Mouse (Mus musculus): Measurements from ENCODE around the gene Bcl2a1c. TPM values are rescaled to one million over a fixed set of nuclear protein-coding genes. Genes with fewer than 3 reads are reported as not detected.
A peak's percentile ranks its signal among the peaks of the same experiment; 100 is the strongest.
"Not testable (repeated sequence)": the region's sequence is repeated elsewhere in the genome, so short reads cannot be mapped to it uniquely, and the experiment has no call there.

Gene Bcl2a1c
- not detected for total RNA-seq (2021)

DNA sequence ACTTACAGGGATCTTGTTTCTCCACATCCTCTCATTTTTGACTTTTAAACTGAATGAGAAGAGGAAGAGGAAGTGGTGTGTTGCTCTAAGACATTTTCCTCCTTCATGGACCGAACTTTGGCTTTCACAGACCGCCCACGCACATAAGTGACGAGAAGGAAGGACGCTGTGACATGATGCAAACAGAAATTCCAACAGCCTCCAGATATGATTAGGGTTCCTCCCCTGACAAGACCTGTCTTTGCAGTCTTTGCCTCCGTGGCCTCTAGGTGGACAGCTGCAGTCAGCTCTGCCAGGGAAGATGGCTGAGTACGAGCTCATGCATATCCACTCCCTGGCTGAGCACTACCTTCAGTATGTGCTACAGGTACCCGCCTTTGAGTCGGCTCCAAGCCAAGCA is at the start of gene Bcl2a1c:
Gene Bcl2a1c, plus strand, starts transcription at position 281 of the 400 bp plus-strand sequence.
- intact Hi-C loops (cut with DNase I); DNase-seq (ENCODE audit: low spot score in 2 of 2): not testable (repeated sequence)

DNA sequence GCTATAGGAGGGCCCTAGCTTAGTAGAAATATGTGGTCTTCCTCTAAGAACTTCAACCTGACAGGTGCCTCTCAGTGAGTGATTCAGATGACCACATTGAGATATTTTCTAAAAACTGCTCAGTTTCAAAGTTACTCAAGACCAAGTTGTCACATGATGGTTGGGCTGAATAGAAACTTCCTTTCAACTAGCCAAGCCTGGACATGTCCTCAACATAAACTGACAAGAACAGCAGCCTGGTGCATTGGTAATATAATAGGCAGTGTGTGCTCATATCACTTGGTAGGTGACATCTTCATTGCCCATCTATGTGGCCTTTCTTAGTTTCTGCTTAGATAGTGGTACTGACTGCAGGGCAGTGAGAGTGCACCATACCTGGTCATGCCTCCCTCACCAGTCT is 24.0 kb upstream of the Bcl2a1c start:
- DNase-seq (ENCODE audit: low spot score in 2 of 2); intact Hi-C loops (cut with DNase I): not testable (repeated sequence)

GRCm38 (mm10) chr9:114311752-114312151 is 18.2 kb upstream of the Bcl2a1c start:
- intact Hi-C loops (cut with DNase I): not testable (repeated sequence)

DNA sequence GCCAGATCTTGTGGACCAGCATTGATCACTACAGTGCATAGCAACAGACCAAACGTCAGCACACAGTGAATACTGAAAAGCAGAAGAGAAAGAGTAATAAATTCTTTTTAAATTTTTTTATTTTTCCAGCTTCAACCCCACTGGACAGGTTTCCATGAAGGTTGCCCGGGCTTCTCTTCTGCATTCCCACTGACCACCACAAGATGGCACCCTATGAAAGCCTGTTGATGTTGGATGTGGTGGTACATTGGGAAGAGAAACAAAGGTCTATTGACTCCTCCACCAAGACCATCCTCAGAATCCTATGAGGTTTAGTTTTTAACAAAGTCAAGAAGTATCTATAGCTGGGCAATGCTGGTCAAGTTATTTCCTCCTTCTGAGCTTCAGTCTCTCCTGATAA is 11.9 kb upstream of the Bcl2a1c start:
- intact Hi-C loops (cut with DNase I): loop anchor here (2.0 kb wide), 1 partner anchor 63 kb away; no protein-coding TSS in a partner anchor
- peak; percentile 21 to 39 for DNase-seq (ENCODE audit: low spot score in 2 of 2)

More at GRCm38 (mm10) chr9:114311752-114312151, 18.2 kb upstream of the Bcl2a1c start:
- DNase-seq (ENCODE audit: low spot score in 2 of 2): not testable (repeated sequence)

DNA sequence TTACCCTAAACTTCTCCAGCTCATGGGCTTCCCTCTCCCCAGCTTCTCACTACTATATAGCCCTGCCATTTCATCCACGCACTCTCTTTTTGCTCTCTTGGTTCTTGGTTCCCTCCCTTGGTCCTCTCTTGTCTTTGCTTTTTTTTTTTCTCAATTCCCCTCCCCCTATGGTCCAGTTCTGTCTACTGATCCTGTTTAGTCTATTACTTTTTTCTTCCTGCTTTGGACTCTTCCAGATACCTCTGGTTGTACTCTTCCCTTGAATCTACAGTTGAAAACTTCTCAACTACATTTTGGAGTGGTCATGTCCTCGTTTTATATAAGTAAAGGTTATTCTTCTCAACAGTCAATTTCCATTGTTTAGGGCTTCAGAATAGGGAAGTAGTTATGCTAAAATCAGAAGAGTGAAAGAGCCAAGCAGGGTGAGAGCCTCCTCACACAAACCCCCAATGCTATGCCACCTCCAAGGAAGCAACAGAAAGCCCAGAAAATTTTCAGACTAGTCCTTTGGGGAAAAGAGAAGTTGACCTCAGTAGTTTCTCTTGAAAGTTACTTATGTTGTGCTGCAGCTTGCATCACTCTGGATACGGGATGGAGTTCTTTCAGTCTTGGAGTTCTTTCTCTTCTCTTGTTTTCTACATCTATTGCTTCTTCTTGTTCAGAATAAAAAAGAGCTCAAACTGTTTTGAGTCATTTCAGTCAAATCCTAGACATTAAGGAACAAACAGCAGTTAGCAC is 3.8 kb upstream of the Bcl2a1c start:
- intact Hi-C loops (cut with DNase I): no loop called here

GRCm38 (mm10) chr9:114328332-114328731 is 1.6 kb upstream of the Bcl2a1c start:
- intact Hi-C loops (cut with DNase I); DNase-seq (ENCODE audit: low spot score in 2 of 2): not testable (repeated sequence)

More for the DNA sequence above, 3.8 kb upstream of the Bcl2a1c start:
- DNase-seq (ENCODE audit: low spot score in 2 of 2): no peak

DNA sequence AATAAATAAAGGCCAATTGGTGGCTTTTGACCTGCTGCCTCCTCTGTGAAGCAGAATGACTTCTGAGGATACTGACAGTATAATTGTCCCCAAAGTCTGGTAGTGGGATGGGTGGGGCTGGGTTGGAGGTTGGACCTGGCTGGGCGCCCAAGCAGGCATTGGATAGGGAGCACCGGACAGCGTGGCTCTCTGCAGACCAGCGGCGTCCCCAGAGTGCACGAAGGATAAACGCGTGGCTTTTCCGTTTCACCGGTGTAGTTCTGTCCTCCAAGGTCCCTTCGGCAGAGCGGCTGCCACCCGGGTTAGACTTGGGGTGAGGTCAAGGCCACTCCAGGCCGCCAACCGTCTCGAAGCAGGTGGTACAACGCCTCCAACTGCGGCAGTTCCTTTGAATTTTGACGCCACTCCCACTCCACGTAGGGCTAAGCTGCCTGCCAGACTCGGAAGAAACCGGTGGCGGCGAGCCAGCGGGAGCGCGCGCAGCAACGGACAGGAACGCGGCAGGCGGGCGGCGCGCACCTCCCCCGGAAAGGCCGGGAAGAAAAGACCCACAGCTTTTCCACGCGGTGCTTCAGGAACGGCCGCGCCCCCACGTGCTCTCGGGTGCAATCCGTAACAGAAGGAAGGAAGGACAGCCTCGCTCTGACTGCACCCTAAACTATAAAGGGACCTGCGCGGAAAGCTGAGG is 38.0 kb downstream of the Bcl2a1c start:
- peak; percentile 84 to 88 for DNase-seq (ENCODE audit: low spot score in 2 of 2)
- intact Hi-C loops (cut with DNase I): no loop called here

DNA sequence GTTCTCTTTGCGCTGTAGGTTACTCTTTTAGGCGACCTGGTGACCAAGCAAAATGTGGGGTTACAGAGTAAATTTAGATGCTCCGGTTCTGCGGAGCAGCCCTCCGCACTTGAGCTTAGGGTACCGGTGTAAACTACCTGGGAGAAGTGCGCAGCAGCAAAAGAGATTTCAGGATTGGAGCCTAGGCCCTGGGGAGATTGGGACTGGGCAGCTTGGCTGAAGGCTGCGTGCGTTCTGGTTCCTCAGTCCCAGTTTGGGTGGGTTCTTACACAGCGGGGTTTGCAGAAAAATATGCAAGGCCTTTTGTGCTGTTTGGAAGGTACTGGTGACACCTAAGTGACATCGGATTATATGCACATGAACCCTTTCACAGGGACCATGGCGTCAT is 38.5 kb downstream of the Bcl2a1c start:
- intact Hi-C loops (cut with DNase I): no loop called here
- DNase-seq (ENCODE audit: low spot score in 2 of 2): no peak

GRCm38 (mm10) chr9:114369389-114369788 is 39.5 kb downstream of the Bcl2a1c start:
- intact Hi-C loops (cut with DNase I); DNase-seq (ENCODE audit: low spot score in 2 of 2): not testable (repeated sequence)

- DNase-seq (ENCODE audit: low spot score in 2 of 2): not testable (repeated sequence)
- intact Hi-C loops (cut with DNase I): loop anchor here (5.0 kb wide), 1 partner anchor 279 kb away; no protein-coding TSS in a partner anchor
Observed at GRCm38 (mm10) chr9:114371717-114372116, 41.8 kb downstream of the Bcl2a1c start.

DNA sequence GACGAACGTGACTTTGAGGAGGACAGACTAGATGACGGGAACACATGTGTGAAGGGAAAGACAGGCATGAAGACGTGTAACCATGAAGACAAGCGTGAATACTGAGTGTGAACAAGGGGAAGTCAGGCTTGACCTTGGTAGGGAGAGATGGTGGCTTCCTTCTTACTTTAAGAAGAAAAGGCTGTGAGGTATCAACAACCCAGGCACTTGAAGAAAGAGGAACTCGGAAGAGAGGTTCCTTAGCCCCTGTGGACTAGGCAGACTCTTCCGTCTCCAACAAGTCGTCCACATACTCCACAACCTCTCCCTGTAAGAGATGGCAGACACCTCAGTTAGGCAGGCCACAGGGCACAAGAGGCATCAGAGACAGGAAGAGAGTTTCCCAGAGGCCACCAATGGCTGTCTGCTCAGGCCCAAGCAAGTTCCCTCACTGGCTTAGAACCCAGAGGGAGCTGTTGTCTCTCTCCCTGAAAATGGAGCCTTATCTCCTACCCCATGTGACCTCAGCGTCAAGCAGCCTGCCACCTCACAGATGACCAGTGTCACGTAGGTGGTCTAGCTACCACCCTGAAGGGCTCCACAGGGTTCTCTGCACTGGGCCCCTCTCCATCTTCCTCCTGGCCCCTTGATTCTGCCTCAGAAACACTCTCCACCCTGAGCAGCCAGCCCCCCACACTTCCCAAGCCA is 45.5 kb downstream of the Bcl2a1c start:
- no peak for DNase-seq (ENCODE audit: low spot score in 2 of 2)
- intact Hi-C loops (cut with DNase I): no loop called here

GRCm38 (mm10) chr9:114377168-114377567 is 47.2 kb downstream of the Bcl2a1c start:
- DNase-seq (ENCODE audit: low spot score in 2 of 2): no peak
- intact Hi-C loops (cut with DNase I): no loop called here

DNA sequence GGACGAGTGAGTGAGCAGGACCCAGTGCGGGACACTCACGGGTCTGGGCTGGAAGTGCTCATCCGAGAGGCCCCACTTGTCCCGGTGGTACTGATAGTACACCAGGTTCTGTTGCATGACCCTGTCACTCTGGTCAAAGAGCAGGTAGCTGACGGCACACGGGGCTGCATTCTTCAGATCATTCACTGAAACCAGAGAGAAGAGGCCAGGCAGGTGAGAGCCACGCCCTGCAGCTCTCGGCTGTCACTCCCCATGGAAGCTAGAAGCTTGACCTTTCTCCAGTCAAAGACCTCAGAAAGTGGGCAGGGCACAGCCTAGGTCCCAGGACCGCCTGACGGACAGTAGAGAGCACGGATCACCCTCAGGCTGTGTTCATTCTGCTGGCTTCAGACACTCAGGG is 49.9 kb downstream of the Bcl2a1c start:
- intact Hi-C loops (cut with DNase I): loop anchor here (2.0 kb wide), 1 partner anchor 61 kb away; no protein-coding TSS in a partner anchor
- no peak for DNase-seq (ENCODE audit: low spot score in 2 of 2)

Other genes with a start within 250 kb of the Bcl2a1c start
- gene Crtap, start 60.5 kb downstream of the Bcl2a1c start, total RNA-seq (2021): 1 to 10 TPM; 6.5 to 7.8 TPM
- gene Glb1, start 70.9 kb downstream of the Bcl2a1c start, total RNA-seq (2021): 10 to 100 TPM; 24.5 to 26.5 TPM
- 10 to 100 TPM; 10.3 to 11.5 TPM for gene Tmppe, start 71.0 kb downstream of the Bcl2a1c start, total RNA-seq (2021)
- gene Ccr4, start 174.8 kb downstream of the Bcl2a1c start, total RNA-seq (2021): not detected
- not detected for gene C130032M10Rik, start 185.6 kb downstream of the Bcl2a1c start, total RNA-seq (2021)
- gene Trim71, start 234.2 kb downstream of the Bcl2a1c start, total RNA-seq (2021): under 1 TPM; 0.77 to 0.94 TPM